Mouse (Mus musculus): ENCODE data around the gene Cenpa. TPM values are rescaled to one million over a fixed set of nuclear protein-coding genes. Genes with fewer than 3 reads are reported as not detected.

Gene Cenpa
- polyA plus RNA-seq, 1 experiment: 185 TPM

DNA sequence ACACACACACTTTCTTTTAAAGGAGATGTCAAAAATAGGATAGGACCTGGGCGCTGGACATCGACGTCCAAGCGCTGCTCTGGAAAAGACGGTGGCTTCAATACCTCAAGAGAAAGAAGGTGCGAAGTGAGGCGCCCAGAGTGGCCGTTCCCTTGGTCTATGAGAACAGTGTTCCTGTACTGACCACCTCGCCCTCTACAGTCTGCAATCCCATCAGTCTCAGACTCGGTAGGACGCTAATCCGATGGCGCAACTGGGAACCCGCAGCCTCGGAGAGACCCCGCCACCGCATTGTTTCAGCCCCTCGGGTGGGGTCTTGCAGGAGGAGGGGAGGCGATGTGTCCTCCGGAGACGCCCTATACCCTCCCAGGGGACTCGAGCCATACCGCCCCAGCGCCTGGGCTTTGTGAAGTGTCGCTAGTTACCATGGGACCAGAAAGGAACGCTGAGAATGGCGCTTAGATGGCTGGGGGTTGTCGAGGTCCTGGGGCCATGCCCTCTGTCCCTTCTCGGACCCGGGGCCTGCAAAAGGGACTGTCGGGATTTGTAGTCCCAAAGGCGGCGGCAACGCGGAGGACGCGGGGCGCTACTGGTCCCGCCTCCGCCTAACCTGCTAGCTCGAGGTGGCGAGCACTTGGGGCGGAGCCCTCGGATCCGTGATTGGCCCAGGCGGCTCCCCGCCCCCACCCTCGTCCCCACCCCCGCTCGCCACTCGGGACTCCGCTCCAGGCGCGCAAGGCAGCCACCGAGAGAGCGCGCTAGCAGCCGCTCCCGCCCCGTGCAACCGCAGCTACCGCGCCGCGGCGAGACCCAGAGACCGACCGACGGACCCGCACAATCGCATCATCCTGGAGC lies 44.8 kb downstream of the Cenpa start, which contains the start of gene Dpysl5:
Gene Dpysl5 (plus strand): TSS at position 418 of the 855 bp plus-strand sequence.
- no peak within 1 kb of the TSS for H3ac ChIP-seq (ENCODE audit: control insufficient read depth, insufficient read length, low read depth)
- H3K27me3 ChIP-seq (ENCODE audit: control insufficient read depth, insufficient read depth, insufficient read length): peaks cover 57% of the 10 kb centered on the region
- H3K4me3 ChIP-seq (ENCODE audit: insufficient read depth, poor library complexity, severe bottlenecking): no peak within 1 kb of the TSS
- no peaks in the 10 kb centered on the region for H3K79me3 ChIP-seq (ENCODE audit: low read depth)
- no peaks in the 10 kb centered on the region for H3K79me2 ChIP-seq (ENCODE audit: control insufficient read depth, insufficient read depth)
- no peak for TF ChIP-seq MYOD1 (IDR thresholded peaks at IDR 0.05; ENCODE audit: control insufficient read depth, insufficient read length, low read depth)
- TF ChIP-seq CTCF (IDR thresholded peaks at IDR 0.05; ENCODE audit: control insufficient read depth, insufficient read depth, insufficient read length): no peak
- no peak for TF ChIP-seq MAX (IDR thresholded peaks at IDR 0.05)
- no peak for TF ChIP-seq FOSL1 (IDR thresholded peaks at IDR 0.05; ENCODE audit: insufficient read depth, low read length, poor library complexity, severe bottlenecking)
- TF ChIP-seq MYOG (IDR thresholded peaks at IDR 0.05; ENCODE audit: control insufficient read depth, extremely low read depth, insufficient read length): no peak
- TF ChIP-seq USF1 (IDR thresholded peaks at IDR 0.05; ENCODE audit: low read depth): no peak
- TF ChIP-seq CEBPB (IDR thresholded peaks at IDR 0.05; ENCODE audit: low read depth): no peak
- H3K36me3 ChIP-seq (ENCODE audit: control insufficient read depth, insufficient read depth): no peaks in the 10 kb centered on the region

DNA sequence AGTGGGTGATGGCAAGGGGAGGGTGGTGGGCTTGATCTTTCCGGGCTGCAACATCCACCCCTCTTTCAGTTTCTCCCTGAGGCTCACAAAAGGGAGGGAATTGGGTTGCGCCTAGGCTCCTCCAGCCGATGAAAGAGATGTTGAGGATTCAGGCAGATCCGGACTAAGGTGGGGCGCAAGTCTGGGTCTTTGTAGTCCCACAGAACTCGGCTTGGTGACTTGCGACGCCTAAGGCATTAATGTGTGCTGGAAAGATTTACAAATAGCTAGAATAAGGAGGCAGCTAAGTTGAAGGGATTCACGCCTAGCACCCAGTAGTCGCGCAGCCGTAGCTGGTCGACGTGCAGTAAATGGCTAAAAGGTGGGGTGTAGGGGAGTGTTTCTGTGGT lies 45.4 kb downstream of the Cenpa start:
- H3K27me3 ChIP-seq (ENCODE audit: control insufficient read depth, insufficient read depth, insufficient read length): peaks cover 58% of the 10 kb centered on the region
- TF ChIP-seq MYOG (IDR thresholded peaks at IDR 0.05; ENCODE audit: control insufficient read depth, extremely low read depth, insufficient read length) (no peak), FOSL1 (IDR thresholded peaks at IDR 0.05; ENCODE audit: insufficient read depth, low read length, poor library complexity, severe bottlenecking) (no peak), MAX (IDR thresholded peaks at IDR 0.05) (no peak), MYOD1 (IDR thresholded peaks at IDR 0.05; ENCODE audit: control insufficient read depth, insufficient read length, low read depth) (no peak), CTCF (IDR thresholded peaks at IDR 0.05; ENCODE audit: control insufficient read depth, insufficient read depth, insufficient read length) (no peak), CEBPB (IDR thresholded peaks at IDR 0.05; ENCODE audit: low read depth) (no peak), USF1 (IDR thresholded peaks at IDR 0.05; ENCODE audit: low read depth) (no peak)
- no peak overlapping the region for H3ac ChIP-seq (ENCODE audit: control insufficient read depth, insufficient read length, low read depth)
- no peaks in the 10 kb centered on the region for H3K79me2 ChIP-seq (ENCODE audit: control insufficient read depth, insufficient read depth)
- H3K79me3 ChIP-seq (ENCODE audit: low read depth): no peaks in the 10 kb centered on the region
- no peak overlapping the region for H3K4me3 ChIP-seq (ENCODE audit: insufficient read depth, poor library complexity, severe bottlenecking)
- no peaks in the 10 kb centered on the region for H3K36me3 ChIP-seq (ENCODE audit: control insufficient read depth, insufficient read depth)

DNA sequence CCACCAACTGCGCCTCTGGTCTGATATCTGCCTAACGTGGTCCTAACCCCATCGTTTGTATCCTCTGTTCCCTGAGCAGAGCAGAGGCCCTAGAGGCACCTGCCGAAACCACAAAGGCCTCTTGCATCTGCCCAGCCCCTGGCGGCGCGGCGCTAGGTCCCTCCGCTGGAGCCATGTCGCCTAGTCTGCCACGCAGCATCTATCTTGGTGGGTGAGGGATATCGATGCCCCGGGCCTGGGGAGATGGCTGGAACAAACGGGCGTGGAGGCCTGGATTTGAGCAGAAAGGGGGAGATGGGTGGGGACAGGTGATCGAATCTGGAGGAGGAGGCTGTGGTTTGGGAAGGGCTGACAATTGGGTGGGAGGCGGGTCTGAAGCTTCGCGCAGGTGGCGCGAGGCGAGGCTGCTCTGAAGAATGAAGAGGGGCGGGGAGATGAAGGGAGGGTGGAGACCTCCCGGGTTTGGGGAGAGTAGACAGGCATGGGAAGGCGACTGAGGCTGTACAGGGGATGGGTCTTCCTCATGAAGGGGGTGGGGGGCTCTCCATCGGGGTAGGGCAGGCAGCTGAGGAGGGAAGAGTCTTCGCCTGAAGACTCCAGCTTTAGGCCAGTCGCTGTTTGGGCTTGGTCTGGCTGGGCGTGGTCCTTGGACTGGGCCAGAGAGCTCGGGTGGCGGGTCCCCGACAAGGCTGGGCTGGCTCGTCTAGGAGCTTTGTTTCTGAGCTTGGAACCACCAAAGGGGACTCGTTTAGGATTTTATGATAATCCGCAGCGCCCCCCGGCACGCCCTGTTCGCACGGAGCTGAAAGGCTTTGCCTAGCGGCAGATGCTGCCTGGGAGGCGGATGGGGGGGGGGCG lies 46.1 kb downstream of the Cenpa start:
- no peak overlapping the region for H3K4me3 ChIP-seq (ENCODE audit: insufficient read depth, poor library complexity, severe bottlenecking)
- TF ChIP-seq MYOD1 (IDR thresholded peaks at IDR 0.05; ENCODE audit: control insufficient read depth, insufficient read length, low read depth) (no peak), USF1 (IDR thresholded peaks at IDR 0.05; ENCODE audit: low read depth) (no peak), CEBPB (IDR thresholded peaks at IDR 0.05; ENCODE audit: low read depth) (no peak), FOSL1 (IDR thresholded peaks at IDR 0.05; ENCODE audit: insufficient read depth, low read length, poor library complexity, severe bottlenecking) (no peak), MYOG (IDR thresholded peaks at IDR 0.05; ENCODE audit: control insufficient read depth, extremely low read depth, insufficient read length) (no peak), MAX (IDR thresholded peaks at IDR 0.05) (no peak), CTCF (IDR thresholded peaks at IDR 0.05; ENCODE audit: control insufficient read depth, insufficient read depth, insufficient read length) (no peak)

GRCm38 (mm10) chr5:30713299-30713675 lies 46.7 kb downstream of the Cenpa start:
- no peak overlapping the region for H3ac ChIP-seq (ENCODE audit: control insufficient read depth, insufficient read length, low read depth)

More for the DNA sequence above, 46.1 kb downstream of the Cenpa start:
- H3K79me2 ChIP-seq (ENCODE audit: control insufficient read depth, insufficient read depth): no peaks in the 10 kb centered on the region
- H3K27me3 ChIP-seq (ENCODE audit: control insufficient read depth, insufficient read depth, insufficient read length): peaks cover 55% of the 10 kb centered on the region
- H3K79me3 ChIP-seq (ENCODE audit: low read depth): no peaks in the 10 kb centered on the region
- H3ac ChIP-seq (ENCODE audit: control insufficient read depth, insufficient read length, low read depth): no peak overlapping the region
- no peaks in the 10 kb centered on the region for H3K36me3 ChIP-seq (ENCODE audit: control insufficient read depth, insufficient read depth)

GRCm38 (mm10) chr5:30713691-30714090 lies 47.1 kb downstream of the Cenpa start:
- no peak overlapping the region for H3K4me3 ChIP-seq (ENCODE audit: insufficient read depth, poor library complexity, severe bottlenecking)
- H3K27me3 ChIP-seq (ENCODE audit: control insufficient read depth, insufficient read depth, insufficient read length): peaks cover 59% of the 10 kb centered on the region

More at GRCm38 (mm10) chr5:30713299-30713675, 46.7 kb downstream of the Cenpa start:
- Histone ChIP-seq H3K79me3 (ENCODE audit: low read depth) (no peaks in the 10 kb centered on the region), H3K36me3 (ENCODE audit: control insufficient read depth, insufficient read depth) (no peaks in the 10 kb centered on the region), H3K79me2 (ENCODE audit: control insufficient read depth, insufficient read depth) (no peaks in the 10 kb centered on the region), H3K27me3 (ENCODE audit: control insufficient read depth, insufficient read depth, insufficient read length) (peaks cover 59% of the 10 kb centered on the region), H3K4me3 (ENCODE audit: insufficient read depth, poor library complexity, severe bottlenecking) (no peak overlapping the region)
- TF ChIP-seq FOSL1 (IDR thresholded peaks at IDR 0.05; ENCODE audit: insufficient read depth, low read length, poor library complexity, severe bottlenecking) (no peak), MAX (IDR thresholded peaks at IDR 0.05) (no peak), USF1 (IDR thresholded peaks at IDR 0.05; ENCODE audit: low read depth) (no peak), MYOG (IDR thresholded peaks at IDR 0.05; ENCODE audit: control insufficient read depth, extremely low read depth, insufficient read length) (no peak), CTCF (IDR thresholded peaks at IDR 0.05; ENCODE audit: control insufficient read depth, insufficient read depth, insufficient read length) (no peak), CEBPB (IDR thresholded peaks at IDR 0.05; ENCODE audit: low read depth) (no peak), MYOD1 (IDR thresholded peaks at IDR 0.05; ENCODE audit: control insufficient read depth, insufficient read length, low read depth) (no peak)

More at GRCm38 (mm10) chr5:30713691-30714090, 47.1 kb downstream of the Cenpa start:
- no peaks in the 10 kb centered on the region for H3K79me3 ChIP-seq (ENCODE audit: low read depth)
- H3ac ChIP-seq (ENCODE audit: control insufficient read depth, insufficient read length, low read depth): no peak overlapping the region
- no peaks in the 10 kb centered on the region for H3K79me2 ChIP-seq (ENCODE audit: control insufficient read depth, insufficient read depth)
- TF ChIP-seq CTCF (IDR thresholded peaks at IDR 0.05; ENCODE audit: control insufficient read depth, insufficient read depth, insufficient read length) (no peak), CEBPB (IDR thresholded peaks at IDR 0.05; ENCODE audit: low read depth) (no peak), USF1 (IDR thresholded peaks at IDR 0.05; ENCODE audit: low read depth) (no peak), MAX (IDR thresholded peaks at IDR 0.05) (no peak), FOSL1 (IDR thresholded peaks at IDR 0.05; ENCODE audit: insufficient read depth, low read length, poor library complexity, severe bottlenecking) (no peak), MYOG (IDR thresholded peaks at IDR 0.05; ENCODE audit: control insufficient read depth, extremely low read depth, insufficient read length) (no peak), MYOD1 (IDR thresholded peaks at IDR 0.05; ENCODE audit: control insufficient read depth, insufficient read length, low read depth) (no peak)
- H3K36me3 ChIP-seq (ENCODE audit: control insufficient read depth, insufficient read depth): no peaks in the 10 kb centered on the region
